Mouse (Mus musculus) kidney, embryonic 16.5 days (tissue): ENCODE data around the gene Tcea3. TPM values are rescaled to one million over a fixed set of nuclear protein-coding genes. Genes with fewer than 3 reads are reported as not detected.
A peak's percentile ranks its signal among the peaks of the same experiment; 100 is the strongest.

ENCODE experiments used
- ATAC-seq: fragments of 200-750 bp; cut with Nextera tagmentation; 2 replicates; pipeline ENCODE4 v1.8.0; 2017; ENCODE audit warnings: moderate TSS enrichment; ENCODE audit not compliant: low FRiP score, low TSS enrichment
- H3K27ac ChIP-seq: fragments of 300-500 bp; sonication (generic); 2 replicates; pipeline ENCODE4 v1.5.1; 2014; ENCODE audit warnings: low read length
- H3K27me3 ChIP-seq: fragments of 300-500 bp; sonication (generic); 2 replicates; pipeline ENCODE4 v1.6.1; 2014; ENCODE audit warnings: low read length, control low read depth, mixed read lengths; ENCODE audit not compliant: insufficient read depth
- H3K36me3 ChIP-seq: fragments of 300-500 bp; sonication (generic); 2 replicates; pipeline ENCODE4 v1.6.1; 2014; ENCODE audit warnings: low read length, control low read depth, mixed read lengths; ENCODE audit not compliant: insufficient read depth
- H3K4me1 ChIP-seq: fragments of 300-500 bp; sonication (generic); 2 replicates; pipeline ENCODE4 v1.6.1; 2014; ENCODE audit warnings: low read length, control low read depth, mixed read lengths; ENCODE audit not compliant: insufficient read depth
- H3K4me2 ChIP-seq: fragments of 300-500 bp; sonication (generic); replicated peaks from 2 replicates; pipeline ENCODE4 v1.6.1; 2014; ENCODE audit warnings: low read depth, low read length
- H3K4me3 ChIP-seq: fragments of 300-500 bp; sonication (generic); 2 replicates; pipeline ENCODE4 v1.5.1; 2014; ENCODE audit warnings: mild to moderate bottlenecking, low read length
- H3K9ac ChIP-seq: fragments of 300-500 bp; sonication (generic); replicated peaks from 2 replicates; pipeline ENCODE4 v1.6.1; 2014; ENCODE audit warnings: low read length
- H3K9me3 ChIP-seq: fragments of 300-500 bp; sonication (generic); 2 replicates; pipeline ENCODE4 v1.6.1; 2016; ENCODE audit warnings: low read length, control low read depth
- WGBS: fragments of 180-500 bp; shearing (Covaris S2); extraction: QIAGEN DNeasy Blood & Tissue Kit; methylation state at CpG from one replicate; pipeline ENCODE4 v1.1.7; 2014; 5-methylcytosine and 5-hydroxymethylcytosine counted together
- polyA plus RNA-seq: library from polyadenylated mRNA; unstranded; fragments of >200 nt; fragmentation: Nextera tagmentation; extraction: Ambion mirVana; gene quantifications from 2 replicates; pipeline ENCODE4 v1.2.1, GENCODE M21; 2015

Gene Tcea3
- polyA plus RNA-seq, 1 experiment from 2014 or later: 11.4 TPM

DNA sequence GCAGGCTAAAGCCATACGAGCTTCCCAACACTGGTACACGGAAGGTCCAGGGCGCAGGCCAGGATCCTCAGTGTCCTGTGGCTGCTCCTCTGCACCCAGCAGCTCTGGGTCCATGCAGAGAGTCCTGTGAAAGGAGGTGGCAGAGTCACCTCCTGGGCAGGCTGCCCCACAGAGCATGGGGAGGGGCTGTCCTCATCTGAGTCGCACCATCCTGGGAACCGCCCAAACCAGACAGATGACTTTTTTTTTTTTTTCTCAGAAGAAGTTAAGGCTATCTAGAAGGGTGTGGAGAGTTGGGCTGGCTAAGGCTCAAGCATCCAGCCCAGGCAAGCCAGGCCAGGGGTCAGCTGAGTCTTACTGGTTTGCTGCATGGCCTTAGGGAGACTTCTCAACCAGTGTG is 18.9 kb upstream of the Tcea3 start:
- ATAC-seq: no peak
- Histone ChIP-seq H3K9me3 (no peaks in the 10 kb centered on the region), H3K4me3 (no peak overlapping the region), H3K36me3 (no peaks in the 10 kb centered on the region), H3K9ac (no peak overlapping the region), H3K27ac (no peak overlapping the region), H3K27me3 (no peaks in the 10 kb centered on the region), H3K4me2 (no peak overlapping the region), H3K4me1 (no peaks in the 10 kb centered on the region)
- 75% methylated on average over 5 of the region's 5 CpGs for WGBS

- no peak overlapping the region for H3K9ac ChIP-seq
- H3K4me1 ChIP-seq: peaks cover 8% of the 10 kb centered on the region
- no peak overlapping the region for H3K27ac ChIP-seq
- no peak for ATAC-seq
- peak overlapping the region; percentile 31 for H3K4me2 ChIP-seq
- H3K4me3 ChIP-seq: 0 out of 2 replicates have a peak overlapping the region, but pooled peaks have one; percentile 1
- H3K27me3 ChIP-seq: peaks cover 19% of the 10 kb centered on the region
- 21% methylated on average over 13 of the region's 13 CpGs for WGBS
- H3K9me3 ChIP-seq: no peaks in the 10 kb centered on the region
- H3K36me3 ChIP-seq: no peaks in the 10 kb centered on the region
Observed at GRCm38 (mm10) chr4:136238669-136239068, 8.9 kb upstream of the Tcea3 start.

DNA sequence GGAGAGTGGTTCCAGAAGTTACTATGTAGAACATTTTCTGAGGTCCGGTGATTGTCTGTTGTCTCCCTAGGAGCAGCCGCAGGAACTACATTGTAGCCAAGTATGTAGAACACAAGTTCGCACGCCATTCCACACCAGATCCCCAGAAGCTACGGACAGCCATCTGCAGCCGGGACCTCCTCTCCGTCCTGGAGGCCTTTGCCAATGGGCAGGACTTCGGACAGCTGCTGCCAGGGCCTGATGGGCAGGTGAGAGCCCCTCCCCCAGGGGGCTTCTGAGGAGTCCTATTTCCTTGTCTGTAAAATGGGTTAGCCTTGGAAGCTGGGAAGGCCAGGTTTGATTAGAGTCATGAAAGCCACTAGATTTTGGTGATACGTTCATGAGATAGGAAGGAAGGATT is 8.4 kb upstream of the Tcea3 start:
- Histone ChIP-seq H3K4me1 (peaks cover 8% of the 10 kb centered on the region), H3K4me2 (no peak overlapping the region), H3K9ac (no peak overlapping the region), H3K27ac (no peak overlapping the region), H3K4me3 (no peak overlapping the region), H3K36me3 (no peaks in the 10 kb centered on the region), H3K27me3 (peaks cover 19% of the 10 kb centered on the region), H3K9me3 (no peaks in the 10 kb centered on the region)
- WGBS: 74% methylated on average over 9 of the region's 9 CpGs
- ATAC-seq: no peak

DNA sequence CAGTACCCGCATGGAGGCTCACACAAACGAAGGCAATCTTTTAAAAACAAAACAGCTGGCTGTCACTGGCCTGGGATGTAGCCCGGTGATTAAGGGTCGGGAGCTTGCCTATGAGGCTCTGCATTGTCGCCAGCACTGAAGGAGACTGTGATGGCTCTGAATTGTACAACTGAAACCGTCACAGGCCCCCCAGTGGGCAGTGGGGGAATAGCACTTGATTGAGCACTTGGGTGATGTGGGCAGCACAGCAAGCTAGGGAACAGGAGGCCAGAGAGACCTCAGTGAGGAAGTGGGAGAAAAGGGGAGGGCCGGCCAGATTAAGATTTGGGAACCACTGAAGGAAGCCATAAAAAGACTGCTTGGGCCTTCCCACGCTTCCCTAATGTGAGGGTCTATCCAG is 7.9 kb upstream of the Tcea3 start:
- Histone ChIP-seq H3K4me1 (peaks cover 8% of the 10 kb centered on the region), H3K4me3 (no peak overlapping the region), H3K9me3 (no peaks in the 10 kb centered on the region), H3K4me2 (no peak overlapping the region), H3K36me3 (no peaks in the 10 kb centered on the region), H3K27ac (no peak overlapping the region), H3K27me3 (peaks cover 22% of the 10 kb centered on the region), H3K9ac (no peak overlapping the region)
- WGBS: 20% methylated on average over 8 of the region's 8 CpGs
- ATAC-seq: no peak

DNA sequence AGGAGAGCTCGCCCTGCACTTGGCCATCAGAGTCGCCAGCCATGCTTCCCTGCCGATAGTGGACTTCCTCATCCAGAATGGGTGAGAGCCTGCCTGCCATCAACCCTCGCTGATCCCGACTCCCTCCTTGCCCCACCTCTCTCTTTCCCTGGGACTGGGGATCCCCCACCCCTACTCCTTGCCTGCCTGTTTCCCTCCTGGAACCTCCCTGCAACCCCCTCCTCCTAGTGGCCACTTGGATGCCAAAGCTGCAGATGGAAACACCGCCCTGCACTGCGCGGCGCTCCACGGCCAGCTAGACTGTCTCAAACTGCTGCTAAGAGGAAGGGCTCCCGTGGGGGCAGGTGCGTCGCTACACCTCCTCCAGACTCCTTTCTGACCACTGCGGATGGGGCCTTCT is 7.4 kb upstream of the Tcea3 start:
- Histone ChIP-seq H3K36me3 (no peaks in the 10 kb centered on the region), H3K4me1 (peaks cover 8% of the 10 kb centered on the region), H3K9me3 (no peaks in the 10 kb centered on the region), H3K27ac (no peak overlapping the region), H3K9ac (no peak overlapping the region), H3K4me3 (no peak overlapping the region), H3K4me2 (no peak overlapping the region), H3K27me3 (peaks cover 26% of the 10 kb centered on the region)
- ATAC-seq: no peak
- WGBS: 71% methylated on average over 14 of the region's 14 CpGs

DNA sequence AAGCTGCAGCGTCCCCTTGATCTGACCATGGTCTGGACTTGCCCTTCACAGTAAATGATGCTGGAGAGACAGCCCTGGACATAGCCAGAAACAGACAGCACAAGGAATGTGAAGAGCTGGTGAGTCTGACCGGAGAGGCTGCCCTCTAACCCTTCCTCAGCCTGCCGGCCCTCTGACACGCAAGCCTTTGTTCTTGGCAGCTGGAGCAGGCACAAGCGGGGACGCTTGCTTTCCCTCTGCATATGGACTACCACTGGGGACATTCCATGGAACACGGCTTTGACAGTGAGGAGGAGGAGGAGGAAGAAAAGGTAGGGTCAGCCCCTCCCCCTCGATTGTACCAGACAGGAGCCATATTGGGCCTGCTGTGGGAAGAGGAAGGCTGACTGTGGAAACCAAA is 6.6 kb upstream of the Tcea3 start:
- WGBS: 57% methylated on average over 8 of the region's 8 CpGs
- no peaks in the 10 kb centered on the region for H3K9me3 ChIP-seq
- no peaks in the 10 kb centered on the region for H3K36me3 ChIP-seq
- no peak overlapping the region for H3K9ac ChIP-seq
- H3K27ac ChIP-seq: no peak overlapping the region
- H3K4me2 ChIP-seq: no peak overlapping the region
- H3K4me3 ChIP-seq: no peak overlapping the region
- peaks cover 8% of the 10 kb centered on the region for H3K4me1 ChIP-seq
- ATAC-seq: no peak
- peaks cover 33% of the 10 kb centered on the region for H3K27me3 ChIP-seq

DNA sequence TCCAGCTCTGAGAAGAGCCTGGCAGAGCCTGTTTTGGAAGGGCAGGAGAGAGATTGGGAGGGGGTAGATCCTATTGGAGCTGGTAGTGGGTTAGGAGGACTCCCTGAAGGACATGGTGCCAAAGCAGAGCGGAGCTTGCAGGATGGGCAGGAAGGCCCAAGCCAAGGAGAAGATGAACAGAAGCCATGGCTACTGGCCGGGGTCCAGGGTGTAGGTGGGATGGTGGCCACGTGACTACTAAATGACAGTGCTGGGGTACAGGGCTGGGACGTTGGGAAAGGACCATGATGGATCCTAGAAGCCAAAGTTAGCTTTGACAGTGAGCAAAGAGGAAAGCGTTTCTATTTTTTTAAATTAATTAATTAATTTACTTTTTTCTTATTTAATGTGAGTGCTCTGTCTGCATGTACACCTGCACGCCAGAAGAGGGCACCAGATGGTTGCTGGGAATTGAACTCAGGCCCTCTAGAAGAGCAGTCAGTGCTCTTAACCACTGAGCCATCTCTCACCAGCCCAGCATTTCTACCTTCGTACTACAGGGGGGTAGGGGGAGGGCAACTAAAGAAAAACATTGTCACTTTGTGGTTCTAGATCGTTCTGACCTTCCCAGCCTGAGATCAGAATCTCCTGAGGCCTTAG is 5.3 kb upstream of the Tcea3 start:
- H3K9me3 ChIP-seq: no peaks in the 10 kb centered on the region
- H3K4me1 ChIP-seq: peaks cover 19% of the 10 kb centered on the region
- H3K27ac ChIP-seq: no peak overlapping the region
- no peak overlapping the region for H3K4me3 ChIP-seq
- no peak overlapping the region for H3K9ac ChIP-seq
- no peak for ATAC-seq
- 47% methylated on average over 8 of the region's 8 CpGs for WGBS
- H3K4me2 ChIP-seq: no peak overlapping the region
- H3K36me3 ChIP-seq: no peaks in the 10 kb centered on the region
- H3K27me3 ChIP-seq: peaks cover 46% of the 10 kb centered on the region

DNA sequence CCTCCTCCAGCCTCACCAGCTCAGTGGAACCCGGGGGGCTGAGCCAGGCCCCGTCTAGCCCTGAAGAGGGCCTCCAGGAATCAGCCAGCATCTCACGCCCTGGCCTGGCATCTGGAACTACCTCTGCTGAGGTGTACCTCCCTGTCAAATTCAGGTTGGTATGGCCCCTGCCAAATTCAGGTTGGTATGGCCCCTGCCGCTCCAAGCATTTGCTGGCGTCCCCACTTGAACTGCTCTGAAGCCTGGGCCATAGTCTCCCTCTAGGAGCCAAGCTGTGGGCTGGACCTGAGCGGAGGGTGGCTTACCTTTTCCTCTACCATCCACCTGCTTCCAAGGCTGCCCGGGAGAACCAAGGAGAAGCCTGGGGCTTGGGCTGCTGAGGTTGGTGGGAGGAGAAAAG is 4.8 kb upstream of the Tcea3 start:
- H3K27me3 ChIP-seq: peaks cover 44% of the 10 kb centered on the region
- 81% methylated on average over 7 of the region's 7 CpGs for WGBS
- no peak overlapping the region for H3K27ac ChIP-seq

GRCm38 (mm10) chr4:136244208-136244607 is 3.3 kb upstream of the Tcea3 start:
- Histone ChIP-seq H3K9me3 (no peaks in the 10 kb centered on the region), H3K36me3 (no peaks in the 10 kb centered on the region), H3K27me3 (peaks cover 45% of the 10 kb centered on the region), H3K4me1 (peaks cover 30% of the 10 kb centered on the region), H3K27ac (no peak overlapping the region), H3K4me2 (no peak overlapping the region), H3K4me3 (no peak overlapping the region), H3K9ac (no peak overlapping the region)
- WGBS: 57% methylated on average over 7 of the region's 7 CpGs
- ATAC-seq: no peak

More for the DNA sequence above, 4.8 kb upstream of the Tcea3 start:
- Histone ChIP-seq H3K36me3 (no peaks in the 10 kb centered on the region), H3K4me1 (peaks cover 25% of the 10 kb centered on the region), H3K4me3 (no peak overlapping the region), H3K4me2 (no peak overlapping the region), H3K9me3 (no peaks in the 10 kb centered on the region), H3K9ac (no peak overlapping the region)
- no peak for ATAC-seq

DNA sequence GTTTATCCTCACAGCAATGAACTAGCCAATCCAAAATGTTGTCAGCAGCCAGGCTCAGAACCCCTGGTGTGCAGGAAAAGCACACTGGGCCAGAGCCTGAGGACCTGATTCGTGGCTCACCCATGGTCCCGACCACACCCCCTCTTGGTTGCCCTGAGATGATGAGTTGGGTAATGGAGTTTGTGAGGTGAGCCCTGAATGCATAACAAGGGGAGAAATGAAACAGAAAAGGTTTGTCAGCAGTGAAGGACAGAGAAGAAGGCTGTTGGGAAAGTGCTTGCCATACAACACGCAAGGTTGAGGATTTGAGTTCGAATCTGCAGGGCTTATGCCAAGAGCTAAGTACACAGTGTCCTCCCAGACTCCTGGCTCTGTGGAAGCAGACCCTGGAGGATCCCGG is 1.8 kb upstream of the Tcea3 start:
- 51% methylated on average over 5 of the region's 5 CpGs for WGBS
- H3K27ac ChIP-seq: no peak overlapping the region
- no peak overlapping the region for H3K4me2 ChIP-seq
- ATAC-seq: no peak
- H3K9ac ChIP-seq: no peak overlapping the region
- peaks cover 32% of the 10 kb centered on the region for H3K4me1 ChIP-seq
- H3K4me3 ChIP-seq: no peak overlapping the region
- no peaks in the 10 kb centered on the region for H3K9me3 ChIP-seq
- H3K27me3 ChIP-seq: peaks cover 55% of the 10 kb centered on the region
- no peaks in the 10 kb centered on the region for H3K36me3 ChIP-seq
